8 mouse cellular contexts compared by ENCODE assay signal in the genomic region with DNA sequence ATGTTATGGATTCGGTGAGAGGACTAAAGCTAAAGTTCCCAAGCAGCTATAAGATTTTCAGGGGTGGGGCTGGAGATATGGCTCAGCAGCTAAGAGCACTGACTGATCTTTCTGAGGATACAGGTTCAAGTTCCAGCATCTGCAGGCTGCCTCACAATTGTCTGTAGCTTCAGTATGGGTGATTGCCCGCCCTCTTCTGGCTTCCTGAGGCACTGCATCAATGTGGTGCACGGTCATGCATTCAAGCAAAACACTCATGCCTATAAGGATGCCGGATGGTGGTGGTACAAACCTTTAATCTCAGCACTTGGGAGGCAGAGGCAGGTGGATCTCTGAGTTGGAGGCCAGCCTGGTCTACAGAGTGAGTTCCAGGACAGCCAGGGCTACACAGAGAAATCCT. TPM values are rescaled to one million over a fixed set of nuclear protein-coding genes. Genes with fewer than 3 reads are reported as not detected.
DNase-seq lines count a peak whose midpoint lies in the region; ATAC-seq and TF ChIP-seq lines count a peak whose summit lies in the region.

No protein-coding gene starts in this region.

- H3K4me1 ChIP-seq in bone marrow macrophage, adult 2 months (ENCODE audit: control insufficient read depth, insufficient read depth, low read length), result peaks cover 25% of the 10 kb centered on the region
- no peaks in the 10 kb centered on the region for H3K4me1 ChIP-seq in forebrain, postnatal 0 days (ENCODE audit: insufficient read depth)

- H3K9me3 ChIP-seq in forebrain, postnatal 0 days (ENCODE audit: low read length), result no peaks in the 10 kb centered on the region

- no peak overlapping the region for H3K27ac ChIP-seq in bone marrow macrophage, adult 2 months (ENCODE audit: insufficient read depth, low read depth, low read length)
- no peak overlapping the region for H3K27ac ChIP-seq in forebrain, postnatal 0 days (ENCODE audit: low read depth, low read length)

- TF ChIP-seq POLR2A in bone marrow macrophage, adult 2 months (IDR thresholded peaks at IDR 0.05; ENCODE audit: borderline replicate concordance, low read depth, low read length), result no peak

- peaks cover 25% of the 10 kb centered on the region for H3K36me3 ChIP-seq in forebrain, postnatal 0 days (ENCODE audit: insufficient read depth)

- H3K4me2 ChIP-seq in forebrain, postnatal 0 days (ENCODE audit: low read depth), result no peak overlapping the region

- H3K9ac ChIP-seq in forebrain, postnatal 0 days, result no peak overlapping the region

- intact Hi-C loops in left cerebral cortex, postnatal 25 days (cut with DNase I), result loop anchor here (1.0 kb wide), 1 partner anchor 84 kb away; no protein-coding TSS in a partner anchor

- peak; percentile 50 to 84 for DNase-seq in layer of hippocampus, adult 18-20 months (ENCODE audit: low spot score in 2 of 2)
- DNase-seq in layer of hippocampus, adult 9-10 months (ENCODE audit: low spot score), result no peak
- peak; percentile 72 for DNase-seq in ES-CJ7 (ENCODE audit: low read depth, low spot score)
- peak; percentile 71 for DNase-seq in forebrain, postnatal 0 days
- peak; percentile 63 to 85 for DNase-seq in left cerebral cortex, postnatal 25 days (ENCODE audit: low spot score in 2 of 2)
- DNase-seq in natural killer cell, adult 2 months (ENCODE audit: low spot score in 2 of 2), result peak; percentile 44 to 53
- peak; percentile 78 for DNase-seq in thymus, postnatal 4 days

- TF ChIP-seq CTCF in bone marrow macrophage, adult 2 months (IDR thresholded peaks at IDR 0.05; ENCODE audit: low read depth, low read length), result peak; percentile 69
- TF ChIP-seq CTCF in forebrain, postnatal 0 days (IDR thresholded peaks at IDR 0.05; ENCODE audit: low read depth), result peak; percentile 77

- ATAC-seq in forebrain, postnatal 0 days, result peak; percentile 64

- 24% methylated on average over 4 of the region's 4 CpGs for WGBS in forebrain, postnatal 0 days

- no peaks in the 10 kb centered on the region for H3K27me3 ChIP-seq in forebrain, postnatal 0 days (ENCODE audit: insufficient read depth, low read length)

- H3K4me3 ChIP-seq in bone marrow macrophage, adult 2 months (ENCODE audit: insufficient read depth, low read length), result no peak overlapping the region
- H3K4me3 ChIP-seq in forebrain, postnatal 0 days (ENCODE audit: low read depth, low read length), result no peak overlapping the region

RNA-seq across cellular contexts. Expression of gene 1700022I11Rik, which starts 7.8 kb away (rescaled TPM):
- total RNA-seq in layer of hippocampus, adult 18-20 months (2021), result not detected
- not detected in 2 replicates for polyA plus RNA-seq in bone marrow macrophage, adult 2 months (2012; ENCODE audit: insufficient read depth, insufficient read length, missing spikeins)
- total RNA-seq in forebrain, postnatal 0 days (2014; rRNA removed), result not detected in 2 replicates
- 0.23 and 0.63 TPM in 2 replicates for polyA plus RNA-seq in forebrain, postnatal 0 days (2015; fragmentation: Nextera tagmentation; extraction: Ambion mirVana)
- not detected for total RNA-seq in left cerebral cortex, postnatal 25 days (2021)

RNA-seq across cellular contexts. Expression of gene Dnajb5, which starts 12.0 kb away (rescaled TPM):
- 100 to 1,000 TPM; 197 to 234 TPM for total RNA-seq in layer of hippocampus, adult 18-20 months (2021)
- 11.7 and 13.5 TPM in 2 replicates for polyA plus RNA-seq in bone marrow macrophage, adult 2 months (2012; ENCODE audit: insufficient read depth, insufficient read length, missing spikeins)
- 81.0 and 106 TPM in 2 replicates for total RNA-seq in forebrain, postnatal 0 days (2014; rRNA removed)
- polyA plus RNA-seq in forebrain, postnatal 0 days (2015; fragmentation: Nextera tagmentation; extraction: Ambion mirVana), result 46.8 and 50.7 TPM in 2 replicates
- 100 to 1,000 TPM; 221 to 264 TPM for total RNA-seq in left cerebral cortex, postnatal 25 days (2021)

RNA-seq across cellular contexts. Expression of gene Vcp, which starts 38.7 kb away (rescaled TPM):
- 100 to 1,000 TPM; 177 to 190 TPM for total RNA-seq in layer of hippocampus, adult 18-20 months (2021)
- 157 and 165 TPM in 2 replicates for polyA plus RNA-seq in bone marrow macrophage, adult 2 months (2012; ENCODE audit: insufficient read depth, insufficient read length, missing spikeins)
- total RNA-seq in forebrain, postnatal 0 days (2014; rRNA removed), result 221 and 255 TPM in 2 replicates
- polyA plus RNA-seq in forebrain, postnatal 0 days (2015; fragmentation: Nextera tagmentation; extraction: Ambion mirVana), result 357 and 443 TPM in 2 replicates
- total RNA-seq in left cerebral cortex, postnatal 25 days (2021), result 100 to 1,000 TPM; 187 to 191 TPM

RNA-seq across cellular contexts. Expression of gene Phf24, which starts 45.1 kb away (rescaled TPM):
- total RNA-seq in layer of hippocampus, adult 18-20 months (2021), result 100 to 1,000 TPM; 162 to 167 TPM
- 0.20 and 0.70 TPM in 2 replicates for polyA plus RNA-seq in bone marrow macrophage, adult 2 months (2012; ENCODE audit: insufficient read depth, insufficient read length, missing spikeins)
- total RNA-seq in forebrain, postnatal 0 days (2014; rRNA removed), result 77.2 and 82.7 TPM in 2 replicates
- polyA plus RNA-seq in forebrain, postnatal 0 days (2015; fragmentation: Nextera tagmentation; extraction: Ambion mirVana), result 38.2 and 42.3 TPM in 2 replicates
- 100 to 1,000 TPM; 337 to 354 TPM for total RNA-seq in left cerebral cortex, postnatal 25 days (2021)

RNA-seq across cellular contexts. Expression of gene Fancg, which starts 48.7 kb away (rescaled TPM):
- total RNA-seq in layer of hippocampus, adult 18-20 months (2021), result 10 to 100 TPM in 1 of 2 experiments, 1 to 10 TPM in 1; 9.8 to 13.8 TPM
- polyA plus RNA-seq in bone marrow macrophage, adult 2 months (2012; ENCODE audit: insufficient read depth, insufficient read length, missing spikeins), result 13.3 and 23.9 TPM in 2 replicates
- 12.8 and 21.8 TPM in 2 replicates for total RNA-seq in forebrain, postnatal 0 days (2014; rRNA removed)
- 10.9 and 12.4 TPM in 2 replicates for polyA plus RNA-seq in forebrain, postnatal 0 days (2015; fragmentation: Nextera tagmentation; extraction: Ambion mirVana)
- total RNA-seq in left cerebral cortex, postnatal 25 days (2021), result 10 to 100 TPM in 1 of 2 experiments, 1 to 10 TPM in 1; 9.1 to 12.1 TPM
